Mouse (Mus musculus) kidney, embryonic 16.5 days (tissue): ENCODE measurements at regions not wholly inside any gene's neighbourhood (a gene's known extent, or its start where the extent isn't known, plus 50 kb on each side); places are given as distances from the start of the nearest gene placed in this dataset.

Source experiments
- ATAC-seq: fragments of 200-750 bp; cut with Nextera tagmentation; 2 replicates; pipeline ENCODE4 v1.8.0; 2017; ENCODE audit warnings: moderate TSS enrichment; ENCODE audit not compliant: low FRiP score, low TSS enrichment
- H3K27ac ChIP-seq: fragments of 300-500 bp; sonication (generic); 2 replicates; pipeline ENCODE4 v1.5.1; 2014; ENCODE audit warnings: low read length
- H3K27me3 ChIP-seq: fragments of 300-500 bp; sonication (generic); 2 replicates; pipeline ENCODE4 v1.6.1; 2014; ENCODE audit warnings: low read length, control low read depth, mixed read lengths; ENCODE audit not compliant: insufficient read depth
- H3K36me3 ChIP-seq: fragments of 300-500 bp; sonication (generic); 2 replicates; pipeline ENCODE4 v1.6.1; 2014; ENCODE audit warnings: low read length, control low read depth, mixed read lengths; ENCODE audit not compliant: insufficient read depth
- H3K4me1 ChIP-seq: fragments of 300-500 bp; sonication (generic); 2 replicates; pipeline ENCODE4 v1.6.1; 2014; ENCODE audit warnings: low read length, control low read depth, mixed read lengths; ENCODE audit not compliant: insufficient read depth
- H3K4me2 ChIP-seq: fragments of 300-500 bp; sonication (generic); replicated peaks from 2 replicates; pipeline ENCODE4 v1.6.1; 2014; ENCODE audit warnings: low read depth, low read length
- H3K4me3 ChIP-seq: fragments of 300-500 bp; sonication (generic); 2 replicates; pipeline ENCODE4 v1.5.1; 2014; ENCODE audit warnings: mild to moderate bottlenecking, low read length
- H3K9ac ChIP-seq: fragments of 300-500 bp; sonication (generic); replicated peaks from 2 replicates; pipeline ENCODE4 v1.6.1; 2014; ENCODE audit warnings: low read length
- H3K9me3 ChIP-seq: fragments of 300-500 bp; sonication (generic); 2 replicates; pipeline ENCODE4 v1.6.1; 2016; ENCODE audit warnings: low read length, control low read depth
- WGBS: fragments of 180-500 bp; shearing (Covaris S2); extraction: QIAGEN DNeasy Blood & Tissue Kit; methylation state at CpG from one replicate; pipeline ENCODE4 v1.1.7; 2014; 5-methylcytosine and 5-hydroxymethylcytosine counted together

DNA sequence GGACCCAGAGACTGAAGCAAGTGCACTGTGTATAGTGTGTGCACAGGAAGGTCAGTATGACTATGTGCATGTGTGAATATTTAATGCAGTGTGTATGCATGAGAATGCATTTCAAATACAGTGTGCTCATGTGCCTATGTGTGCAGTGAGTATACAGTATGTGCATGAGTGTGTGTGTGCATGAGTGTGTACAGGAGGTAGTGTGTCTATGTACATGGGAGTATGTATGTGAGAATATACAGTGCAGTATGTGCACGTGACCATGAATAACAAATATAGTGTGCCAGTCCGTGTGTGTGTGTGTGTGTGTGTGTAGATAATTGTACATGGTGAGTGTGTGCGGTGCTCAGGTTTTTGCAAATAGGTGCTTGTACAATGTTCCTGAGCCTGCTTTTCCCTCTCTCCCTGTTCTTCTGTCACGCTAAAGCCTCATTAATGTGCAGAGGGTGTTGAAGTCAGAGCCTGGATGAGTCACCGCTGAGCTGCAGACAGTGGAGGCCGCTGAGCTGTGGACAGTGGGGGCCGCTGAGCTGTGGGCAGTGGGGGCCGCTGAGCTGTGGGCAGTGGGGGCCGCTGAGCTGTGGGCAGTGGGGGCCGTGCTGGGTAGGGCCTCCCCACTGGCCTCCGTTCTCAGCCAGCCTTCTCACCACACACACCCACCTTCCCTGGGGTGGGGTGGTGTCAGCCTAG is 50.8 kb upstream of the Stx16 start:
- no peak overlapping the region for H3K4me2 ChIP-seq
- no peak overlapping the region for H3K9ac ChIP-seq
- peak; percentile 55; the same call in 1 of the 2 replicates for ATAC-seq
- no peak overlapping the region for H3K27ac ChIP-seq
- H3K9me3 ChIP-seq: no peaks in the 10 kb centered on the region
- peaks cover 7% of the 10 kb centered on the region; the same call in 1 of the 2 replicates for H3K27me3 ChIP-seq
- no peak overlapping the region for H3K4me3 ChIP-seq
- WGBS: 62% methylated on average over 9 of the region's 11 CpGs
- H3K36me3 ChIP-seq: no peaks in the 10 kb centered on the region
- H3K4me1 ChIP-seq: peaks cover 26% of the 10 kb centered on the region
